Mouse (Mus musculus) mesoderm, embryonic 11.5 days (tissue): Measurements from ENCODE around the gene Galnt17.

Experiments used
- DNase-seq: peaks from one replicate; pipeline ENCODE4 v3.0.0-alpha.2; 2012; ENCODE audit warnings: low read depth, low spot score

The Galnt17 gene

DNA sequence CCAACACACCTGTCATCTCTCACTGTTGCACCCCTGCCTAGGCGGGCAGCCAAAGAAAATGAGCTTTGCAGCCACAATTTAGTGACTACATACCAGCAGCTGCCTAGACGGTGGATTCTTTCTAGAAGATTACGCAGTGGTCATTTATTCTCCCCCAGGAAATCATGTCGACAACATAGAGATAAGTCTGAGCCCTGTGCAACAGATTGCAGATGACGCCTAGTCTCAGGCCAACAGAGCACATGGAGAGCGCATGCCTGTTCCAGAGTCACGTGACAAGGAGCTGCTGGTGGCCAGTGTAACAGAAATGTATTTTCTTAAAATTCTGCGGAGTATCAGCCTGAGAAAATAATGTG, 380.5 kb downstream of the Galnt17 start:
- no peak for DNase-seq

DNA sequence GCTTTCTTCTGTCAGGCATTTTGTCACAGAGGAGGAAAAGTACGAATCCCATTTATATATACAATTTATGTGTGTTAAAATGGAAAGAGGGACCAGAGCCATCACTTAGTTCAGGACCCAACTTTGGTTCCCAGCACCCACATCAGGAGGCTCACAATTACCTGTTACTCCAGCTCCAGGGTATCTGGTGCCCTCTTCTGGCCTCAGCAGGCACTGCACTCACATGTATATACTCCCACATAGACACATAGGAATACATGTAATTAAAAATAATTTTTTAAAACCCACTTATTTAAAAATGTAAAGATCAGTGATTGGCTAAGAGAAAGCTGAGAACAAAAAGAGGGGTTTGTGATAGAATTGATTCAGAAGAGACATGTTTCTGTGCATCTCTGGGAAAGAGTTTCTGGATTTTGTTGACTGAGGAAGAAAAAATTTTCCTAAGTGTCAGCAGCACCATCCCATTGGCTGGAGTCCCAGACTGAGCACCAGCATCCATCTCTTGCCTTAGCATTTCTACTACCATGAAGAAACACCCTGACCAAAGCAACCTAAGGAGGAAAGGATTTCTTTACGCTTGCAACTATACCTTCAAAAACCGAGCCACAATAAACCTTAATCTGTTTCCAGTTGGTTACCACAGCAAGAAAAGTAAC, 381.0 kb downstream of the Galnt17 start:
- no peak for DNase-seq

DNA sequence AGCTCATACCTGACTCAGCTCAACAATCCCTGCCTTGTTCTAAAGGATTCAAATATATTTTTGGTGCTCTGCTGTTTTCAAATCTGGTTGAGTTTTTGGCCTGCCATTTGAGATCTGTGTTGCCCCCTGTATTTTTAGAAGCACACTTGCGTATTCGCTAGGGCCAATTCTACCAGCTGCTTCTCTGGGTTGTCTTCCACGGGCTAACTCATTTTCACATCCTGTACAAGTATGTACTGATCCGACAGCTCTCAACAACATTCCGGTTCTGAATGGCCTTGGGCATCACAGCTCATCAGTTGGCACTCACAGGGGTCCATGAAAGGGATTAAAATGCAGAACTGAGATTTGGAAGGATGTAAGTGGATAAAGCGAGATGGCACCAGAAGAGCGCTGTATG, 382.6 kb downstream of the Galnt17 start:
- no peak for DNase-seq

DNA sequence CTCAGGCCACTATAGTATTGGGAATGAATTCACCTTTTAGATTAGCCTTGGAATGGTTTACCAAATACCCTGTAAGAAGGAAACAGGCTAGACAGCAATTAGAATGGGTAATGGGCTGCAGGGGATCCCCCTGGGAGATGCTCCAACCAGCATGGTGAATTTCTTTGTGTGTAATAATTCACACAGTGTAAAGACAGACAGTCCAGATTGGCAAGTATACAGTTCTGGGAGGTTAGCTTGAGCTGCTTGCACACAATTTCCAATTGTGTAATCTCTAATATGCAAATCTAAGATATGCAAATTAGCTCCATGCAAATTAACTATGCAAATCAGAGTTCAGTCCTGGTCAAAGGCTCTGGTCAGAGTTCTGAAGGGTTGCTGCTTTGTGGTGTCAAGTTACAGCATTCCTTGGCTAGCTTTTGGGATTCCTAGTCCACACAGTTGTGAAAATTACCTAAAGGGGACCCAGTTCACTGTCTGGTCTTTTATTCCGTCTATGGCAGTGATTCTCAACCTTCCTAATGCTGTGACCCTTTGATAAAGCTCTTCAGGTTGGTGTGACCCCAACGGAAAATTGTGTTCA, 384.0 kb downstream of the Galnt17 start:
- DNase-seq, result no peak

DNA sequence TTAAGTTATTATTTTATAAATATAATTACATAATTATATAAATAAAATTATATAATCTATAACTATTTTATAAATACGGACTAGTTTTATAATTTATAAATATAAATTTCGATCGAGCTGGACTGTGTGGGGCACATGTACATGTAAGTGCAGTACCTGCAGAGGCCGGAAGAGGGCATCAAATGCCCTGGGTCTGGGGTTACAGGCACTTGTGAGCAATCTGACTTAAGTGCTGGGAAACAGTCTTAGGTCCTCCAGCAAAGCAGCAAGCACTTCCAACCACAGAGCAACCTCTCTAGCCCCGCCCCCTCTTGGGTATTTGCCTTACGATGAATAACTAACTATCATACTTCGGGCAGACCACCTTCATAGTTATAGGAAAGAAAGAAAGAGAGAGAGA, 388.3 kb downstream of the Galnt17 start:
- DNase-seq, result no peak

DNA sequence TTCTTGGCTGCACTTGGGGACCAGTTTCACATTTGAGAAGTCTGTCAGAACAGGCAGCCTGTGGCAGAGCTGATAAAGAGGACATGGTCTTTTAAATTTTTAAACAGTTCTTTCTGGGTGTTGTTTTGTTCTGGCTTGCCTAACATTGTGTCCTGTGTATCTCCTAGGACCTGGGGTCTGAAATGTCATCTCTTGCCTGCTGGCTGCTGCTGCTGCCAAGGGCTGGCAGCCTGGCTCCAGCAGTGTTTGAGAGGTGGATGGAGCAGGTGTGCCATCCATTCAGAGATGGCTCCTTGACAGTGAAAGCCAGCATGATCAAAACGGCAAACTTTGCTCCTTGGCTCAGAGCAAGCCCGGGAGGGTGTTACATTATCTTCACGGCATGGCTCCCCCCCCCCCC, 393.7 kb downstream of the Galnt17 start:
- no peak for DNase-seq

DNA sequence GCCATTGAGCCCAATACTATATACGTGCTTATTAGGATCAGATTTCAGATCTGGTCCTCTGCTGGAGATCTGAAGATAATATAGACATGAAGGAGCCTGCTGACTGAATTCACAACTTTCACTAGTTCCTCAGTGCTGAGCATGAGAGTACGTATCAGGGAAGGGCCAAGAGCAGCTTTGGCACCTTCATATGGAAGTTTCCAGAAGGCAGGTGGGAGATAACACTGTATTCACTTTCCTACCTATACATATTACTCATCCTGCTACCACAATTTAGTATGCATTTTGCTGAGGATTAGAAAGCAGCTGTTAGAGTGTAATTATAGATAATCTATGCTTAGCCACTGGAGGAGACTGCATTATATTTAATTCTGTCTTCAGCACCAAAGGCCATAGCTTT, 396.7 kb downstream of the Galnt17 start:
- DNase-seq, result no peak

DNA sequence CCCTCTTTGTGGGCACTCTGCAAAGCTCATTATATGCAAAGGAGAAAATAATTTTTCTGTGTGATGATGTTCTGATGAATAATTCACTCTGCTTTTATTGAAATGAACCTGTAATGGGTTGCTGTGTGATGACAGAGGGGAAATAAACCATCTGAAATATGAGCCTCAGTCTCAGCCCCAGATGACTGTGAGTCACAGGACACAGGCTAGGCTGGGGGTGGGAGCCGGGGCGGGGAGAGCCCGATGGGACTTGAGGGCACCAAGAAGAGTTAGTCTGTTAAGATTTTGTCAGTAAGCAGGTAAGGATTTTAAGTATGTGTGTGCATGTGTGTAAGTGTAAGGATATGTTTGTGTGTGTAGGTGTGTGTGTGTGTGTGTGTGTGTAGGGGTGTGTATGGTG, 406.6 kb downstream of the Galnt17 start:
- no peak for DNase-seq

DNA sequence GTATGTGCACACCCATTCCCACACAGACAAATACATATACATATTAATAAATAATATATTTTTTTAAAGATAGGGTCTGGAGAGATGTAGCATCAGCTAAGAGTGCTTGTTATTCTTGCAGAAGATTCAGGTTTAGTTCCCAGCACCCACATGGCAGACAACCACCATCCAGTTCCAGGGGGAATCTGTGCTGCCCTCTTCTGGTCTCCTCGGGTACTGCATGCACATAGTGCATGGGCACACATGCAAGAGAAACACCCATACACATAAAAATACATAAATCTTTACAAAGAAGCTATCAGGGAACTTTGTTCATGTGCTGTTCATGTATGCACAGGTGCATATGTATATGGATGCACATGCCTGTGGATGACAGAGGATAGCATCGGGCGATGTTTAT, 412.3 kb downstream of the Galnt17 start:
- DNase-seq, result no peak

DNA sequence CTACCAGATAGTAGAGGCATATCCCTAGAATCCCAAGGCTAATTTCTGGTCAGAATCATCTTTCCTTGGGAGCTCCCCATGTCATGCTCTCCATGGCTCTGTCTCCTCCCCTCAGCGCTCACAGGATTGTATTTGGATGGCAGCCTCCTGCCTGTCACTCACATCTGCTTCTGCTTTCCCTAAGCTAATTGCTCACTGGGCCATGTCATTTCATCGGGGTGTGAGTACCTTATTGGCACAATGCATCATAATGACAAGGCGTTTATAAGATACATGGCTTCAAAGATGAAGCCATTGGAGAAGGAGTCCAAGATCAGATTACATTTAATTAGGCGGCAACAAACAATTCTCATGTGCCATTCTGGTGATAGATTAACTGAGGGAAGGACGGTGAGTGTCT, 416.6 kb downstream of the Galnt17 start:
- no peak for DNase-seq

DNA sequence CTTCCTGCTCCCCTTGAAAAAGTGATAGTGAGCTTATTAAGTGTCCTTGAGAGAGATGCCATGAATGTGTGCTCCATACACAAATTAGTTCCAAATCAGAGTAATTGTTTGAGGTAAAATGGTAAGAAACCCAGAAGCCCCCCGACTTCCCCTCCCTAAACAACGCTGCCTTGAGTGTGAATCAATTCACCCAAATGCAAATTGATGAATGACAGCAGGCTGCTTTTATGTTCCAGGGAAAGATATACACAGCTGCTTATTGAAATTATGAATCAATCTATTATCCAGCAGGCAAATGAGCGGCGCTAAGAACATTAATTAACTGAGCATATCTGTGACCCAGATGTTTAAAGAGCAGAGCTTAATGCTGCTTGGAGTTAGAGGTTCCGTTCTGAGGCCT, 428.0 kb downstream of the Galnt17 start:
- no peak for DNase-seq

DNA sequence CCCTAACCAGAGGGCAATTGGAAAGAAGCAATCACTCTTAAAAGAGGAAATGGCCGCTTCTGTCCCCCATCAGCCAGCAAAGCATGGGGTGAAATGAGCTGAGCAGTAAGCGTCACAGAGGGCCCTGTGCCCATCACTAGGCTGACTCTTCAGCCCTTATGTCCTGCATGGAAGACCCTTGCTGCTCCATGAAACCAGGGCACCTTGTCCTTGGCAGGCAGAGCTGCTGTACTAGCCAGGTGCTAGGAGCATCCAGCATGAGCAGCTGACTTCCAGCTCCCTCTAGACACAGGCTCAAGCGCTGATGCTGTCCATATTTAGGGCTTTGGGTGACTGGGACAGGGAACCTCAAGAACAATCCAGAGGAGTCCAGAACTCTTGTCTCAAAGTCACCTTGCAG, 432.9 kb downstream of the Galnt17 start:
- no peak for DNase-seq

DNA sequence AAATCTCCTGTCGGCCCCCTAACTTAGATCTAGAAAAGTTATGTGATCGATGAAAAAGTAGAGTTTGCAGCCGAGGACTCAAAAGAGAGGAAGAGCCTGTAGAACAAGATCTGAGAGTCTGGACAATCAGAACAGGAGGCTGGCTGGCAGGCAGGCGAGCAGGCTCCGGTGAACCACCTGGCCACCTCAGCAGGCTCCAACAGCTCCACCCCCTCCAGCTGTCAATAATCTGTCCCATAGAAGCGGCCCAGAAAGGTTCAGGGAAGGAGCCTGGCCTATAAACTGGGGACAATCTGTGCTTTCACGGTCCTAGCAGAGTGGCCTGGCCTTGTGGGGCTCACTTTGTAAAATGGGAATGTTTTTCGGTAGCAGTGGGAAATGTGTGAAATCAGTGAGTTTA, 437.2 kb downstream of the Galnt17 start:
- DNase-seq, result no peak

DNA sequence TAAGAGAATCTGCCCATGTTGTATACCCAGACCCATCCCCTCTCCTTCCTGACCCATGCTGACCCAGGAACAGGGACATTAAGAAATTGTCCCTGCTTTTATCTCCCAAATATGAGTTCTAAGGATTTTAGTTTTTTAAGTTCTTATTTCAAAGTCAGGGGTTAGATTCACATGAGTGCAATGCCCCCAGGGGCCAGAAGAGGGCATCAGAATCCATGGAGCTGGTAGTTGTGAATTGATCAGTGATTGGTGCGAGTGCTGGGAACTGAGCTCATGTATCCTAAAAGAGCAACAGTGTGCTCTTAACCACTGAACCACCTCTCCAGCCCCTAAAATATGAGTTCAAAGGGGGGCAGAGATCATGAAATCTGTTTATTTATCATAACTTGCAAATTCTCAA, 438.4 kb downstream of the Galnt17 start:
- DNase-seq, result no peak

DNA sequence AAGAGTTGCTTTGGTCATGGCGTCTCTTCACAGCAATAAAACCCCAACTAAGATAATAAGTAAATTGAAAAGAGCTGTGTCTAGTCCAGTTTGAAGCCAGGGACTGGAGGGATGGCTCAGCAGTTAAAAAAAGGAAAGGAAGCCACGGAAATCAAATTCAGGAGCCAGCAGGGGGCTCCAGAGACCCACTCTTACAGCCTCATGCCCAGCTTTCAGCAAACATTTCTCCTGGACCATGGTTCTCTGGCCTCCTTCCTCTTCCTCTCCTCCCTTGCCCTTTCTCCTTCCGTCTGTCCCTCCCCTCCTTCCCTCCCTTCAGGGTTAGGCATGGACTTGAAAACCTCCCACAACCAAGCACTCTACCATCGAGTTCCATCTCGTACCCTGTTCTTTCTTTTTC, 446.0 kb downstream of the Galnt17 start:
- DNase-seq, result peak; percentile 40

DNA sequence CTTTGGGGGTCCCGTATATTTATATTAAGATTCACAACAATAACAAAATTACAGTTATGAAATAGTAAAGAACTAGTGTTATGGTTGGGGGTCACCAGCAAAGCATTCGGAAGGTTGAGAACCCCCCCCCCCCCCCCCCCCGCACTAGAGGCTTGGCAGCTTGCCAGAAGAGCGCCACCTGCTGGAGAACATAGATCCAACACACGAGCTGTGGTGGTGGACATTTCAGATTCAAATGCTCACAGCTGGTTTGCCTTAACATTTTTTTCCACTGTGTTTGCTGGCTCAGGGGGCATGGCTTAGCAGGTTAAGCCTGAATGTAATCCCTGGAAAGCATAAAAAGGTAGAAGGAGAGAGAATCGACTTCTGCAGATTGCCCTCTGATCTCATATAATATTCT, 448.6 kb downstream of the Galnt17 start:
- DNase-seq, result no peak

DNA sequence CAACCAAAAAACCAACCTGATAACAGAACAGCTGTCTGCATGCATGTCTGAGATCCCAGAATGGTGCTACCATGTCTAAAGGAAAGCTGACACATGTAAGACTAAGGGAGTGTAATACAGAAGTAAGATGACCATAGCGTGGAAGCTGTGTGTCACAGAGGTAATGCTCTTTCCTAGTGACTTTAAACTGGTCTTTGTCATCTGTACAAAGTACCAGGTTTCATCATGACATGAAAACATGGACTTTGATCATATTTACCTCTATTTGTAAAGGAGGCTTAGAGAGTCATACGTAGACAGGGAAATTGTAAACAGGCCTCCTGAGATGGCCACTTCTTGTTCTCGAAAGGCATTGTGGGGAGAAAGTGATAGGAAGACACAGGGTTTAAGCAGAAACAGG, 449.6 kb downstream of the Galnt17 start:
- DNase-seq, result no peak

DNA sequence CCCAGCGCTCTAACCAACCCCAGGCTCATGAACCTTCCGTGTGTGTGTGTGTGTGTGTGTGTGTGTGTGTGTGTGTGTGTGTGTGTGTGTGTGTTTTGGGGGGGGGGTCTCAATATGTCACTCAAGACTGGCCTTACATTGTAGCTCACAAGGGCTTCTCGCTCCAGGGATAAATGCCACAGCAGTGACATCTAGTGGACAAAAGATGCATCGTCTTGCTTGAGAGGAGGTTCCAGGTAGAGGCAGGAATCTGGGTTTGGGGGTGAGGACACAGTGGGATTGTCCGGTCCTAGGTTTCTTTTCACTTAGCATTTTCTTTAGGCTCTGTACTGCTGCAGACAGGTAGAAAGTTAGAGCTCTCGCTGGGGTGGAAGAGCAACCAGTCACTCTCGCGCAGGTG, 450.1 kb downstream of the Galnt17 start:
- peak; percentile 71 for DNase-seq

DNA sequence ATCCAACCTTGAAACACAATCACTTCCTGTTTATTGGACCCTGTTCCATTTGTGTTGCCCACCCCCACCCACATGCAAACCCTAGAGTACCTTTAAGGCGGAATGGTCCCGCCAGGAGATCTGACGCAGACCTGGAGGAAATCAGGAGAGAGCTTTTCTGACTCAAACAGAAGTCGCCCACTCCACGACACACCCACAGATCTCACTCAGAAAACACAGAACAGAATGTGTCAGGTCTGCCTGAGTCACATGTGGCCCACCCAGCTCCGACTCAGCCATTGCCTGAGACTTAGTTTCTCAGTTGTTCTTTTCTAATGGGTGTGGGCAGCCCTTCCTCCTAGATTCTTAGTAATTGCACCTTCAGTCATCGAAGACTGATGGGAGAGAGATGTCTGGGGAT, 453.9 kb downstream of the Galnt17 start:
- no peak for DNase-seq

DNA sequence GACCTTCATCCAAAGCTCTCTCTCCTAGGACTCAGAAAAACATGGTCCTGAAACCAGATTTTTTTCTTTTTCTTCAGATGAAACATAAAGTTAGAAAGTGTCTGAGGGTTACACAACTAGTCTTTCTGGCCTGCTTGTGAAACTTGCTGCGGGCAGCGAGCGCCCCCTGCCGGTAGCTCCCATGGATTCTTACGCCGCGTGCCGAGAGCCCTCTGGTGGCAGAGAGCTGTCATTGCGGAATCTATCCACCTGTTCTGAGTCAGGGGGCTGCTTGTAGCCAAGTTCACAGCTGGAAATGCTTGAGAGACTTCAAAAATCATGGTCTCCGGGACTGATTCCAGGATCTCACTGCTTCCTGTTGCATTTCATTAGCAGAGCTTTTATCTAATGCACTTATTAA, 454.9 kb downstream of the Galnt17 start:
- peak; percentile 91 for DNase-seq

DNA sequence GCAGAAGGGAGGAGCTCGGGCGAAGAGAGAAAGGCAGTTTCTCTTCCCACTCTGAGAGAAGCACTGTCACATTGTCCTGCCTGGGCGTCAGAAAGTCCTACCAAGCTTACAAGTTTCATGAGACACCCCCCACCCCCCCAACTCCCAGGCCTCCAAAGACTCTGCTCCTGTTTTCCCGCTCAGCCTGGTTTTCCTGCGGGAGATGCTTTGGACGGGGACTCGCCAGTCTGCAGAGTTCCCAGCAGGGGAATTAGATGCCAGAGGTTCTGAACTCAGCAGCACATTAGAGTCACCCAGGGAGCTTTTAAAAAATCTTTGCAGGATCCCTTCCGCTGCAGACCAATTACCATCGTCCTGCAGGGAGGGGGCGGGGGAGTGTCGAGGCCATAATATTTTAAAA, 456.1 kb downstream of the Galnt17 start:
- peak; percentile 32 for DNase-seq

DNA sequence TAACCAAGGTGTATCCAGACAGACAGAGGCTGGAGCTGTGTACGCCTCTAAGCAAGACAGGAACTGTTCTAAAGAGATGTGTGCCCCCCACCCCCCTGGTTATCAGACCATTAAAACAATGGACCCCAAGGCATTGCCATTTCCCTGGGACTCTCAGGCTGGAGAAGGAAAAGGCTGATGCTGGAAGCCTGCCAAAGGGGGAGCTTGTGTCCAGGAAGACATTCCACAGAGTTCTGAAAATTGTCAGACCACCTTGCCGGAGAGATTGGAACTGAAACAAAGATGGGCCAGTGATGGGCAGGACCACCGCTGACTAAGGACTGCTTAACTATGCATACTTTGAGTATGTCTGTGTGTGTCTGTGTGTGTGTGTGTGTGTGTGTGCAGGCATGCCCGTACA, 458.7 kb downstream of the Galnt17 start:
- no peak for DNase-seq

DNA sequence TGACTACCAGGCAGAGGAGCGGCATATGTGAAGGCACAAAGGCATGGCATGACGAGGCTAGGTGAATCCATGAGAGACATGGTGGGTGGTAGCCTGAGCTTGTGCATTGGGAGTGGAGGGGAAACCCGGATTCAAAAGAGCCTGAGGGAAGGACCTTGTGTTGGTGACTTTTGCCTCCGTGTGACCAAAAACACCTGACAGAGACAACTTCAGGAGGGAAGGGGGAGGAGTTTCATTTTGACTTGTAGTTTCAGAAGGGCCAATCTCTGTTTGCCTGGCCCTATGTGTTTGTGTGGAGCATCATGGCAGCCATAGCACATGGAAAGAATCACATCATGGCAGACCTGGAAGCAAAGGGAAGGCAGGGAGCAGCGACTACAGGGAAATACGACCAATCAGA, 459.7 kb downstream of the Galnt17 start:
- no peak for DNase-seq

DNA sequence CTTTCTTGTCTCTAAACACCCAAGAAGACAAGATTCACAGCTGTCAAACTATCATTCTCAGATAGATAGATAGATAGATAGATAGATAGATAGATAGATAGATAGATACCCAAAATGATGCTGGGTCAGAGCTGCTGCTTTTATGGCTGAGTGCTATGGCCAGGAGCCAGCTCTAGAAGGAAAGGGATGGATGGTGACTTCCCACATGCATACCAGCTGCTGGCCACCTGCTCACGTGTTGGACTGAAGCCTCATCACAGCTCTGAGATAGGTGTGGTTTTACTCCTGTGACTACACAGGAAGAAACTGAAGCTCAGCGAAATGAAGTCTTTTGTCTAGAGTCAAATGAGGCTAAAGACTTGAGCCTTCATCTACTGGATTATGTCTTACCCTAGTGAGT, 482.5 kb downstream of the Galnt17 start:
- no peak for DNase-seq
